Mouse (Mus musculus) intestine, embryonic 16.5 days (tissue): ENCODE data around the gene Xpot. TPM values are rescaled to one million over a fixed set of nuclear protein-coding genes. Genes with fewer than 3 reads are reported as not detected.

Experiments
- ATAC-seq: fragments of 200-750 bp; cut with Nextera tagmentation; 2 replicates; pipeline ENCODE4 v1.8.0; 2017; ENCODE audit warnings: moderate TSS enrichment, moderate library complexity
- H3K27ac ChIP-seq: fragments of 300-500 bp; sonication (generic); 2 replicates; pipeline ENCODE4 v1.5.1; 2014; ENCODE audit warnings: mild to moderate bottlenecking, low read length
- H3K27me3 ChIP-seq: fragments of 300-500 bp; sonication (generic); replicated peaks from 2 replicates; pipeline ENCODE4 v1.6.1; 2014; ENCODE audit warnings: low read length, control low read depth, mixed read lengths; ENCODE audit not compliant: control insufficient read depth, insufficient read depth
- H3K36me3 ChIP-seq: fragments of 300-500 bp; sonication (generic); 2 replicates; pipeline ENCODE4 v1.6.1; 2014; ENCODE audit warnings: low read length, control low read depth; ENCODE audit not compliant: control insufficient read depth, insufficient read depth
- H3K4me1 ChIP-seq: fragments of 300-500 bp; sonication (generic); 2 replicates; pipeline ENCODE4 v1.6.1; 2014; ENCODE audit warnings: low read length, control low read depth, mixed read lengths; ENCODE audit not compliant: control insufficient read depth, insufficient read depth
- H3K4me2 ChIP-seq: fragments of 300-500 bp; sonication (generic); 2 replicates; pipeline ENCODE4 v1.6.1; 2014; ENCODE audit warnings: low read depth, low read length, control low read depth
- H3K4me3 ChIP-seq: fragments of 300-500 bp; sonication (generic); 2 replicates; pipeline ENCODE4 v1.5.1; 2014; ENCODE audit warnings: mild to moderate bottlenecking, low read length
- H3K9ac ChIP-seq: fragments of 300-500 bp; sonication (generic); 2 replicates; pipeline ENCODE4 v1.6.1; 2014; ENCODE audit warnings: low read depth, low read length
- H3K9me3 ChIP-seq: fragments of 300-500 bp; sonication (generic); 2 replicates; pipeline ENCODE4 v1.6.1; 2016; ENCODE audit warnings: low read length, control low read depth; ENCODE audit not compliant: control insufficient read depth
- WGBS: fragments of 180-500 bp; shearing (Covaris S2); extraction: QIAGEN DNeasy Blood & Tissue Kit; methylation state at CpG from one replicate; pipeline ENCODE4 v1.1.7; 2014; 5-methylcytosine and 5-hydroxymethylcytosine counted together
- polyA plus RNA-seq: library from polyadenylated mRNA; unstranded; fragments of >200 nt; fragmentation: Nextera tagmentation; extraction: Ambion mirVana; gene quantifications from 2 replicates; pipeline ENCODE4 v1.2.1, GENCODE M21; 2015

Gene Xpot
- polyA plus RNA-seq, 1 experiment from 2014 or later, result 36.3 TPM

DNA sequence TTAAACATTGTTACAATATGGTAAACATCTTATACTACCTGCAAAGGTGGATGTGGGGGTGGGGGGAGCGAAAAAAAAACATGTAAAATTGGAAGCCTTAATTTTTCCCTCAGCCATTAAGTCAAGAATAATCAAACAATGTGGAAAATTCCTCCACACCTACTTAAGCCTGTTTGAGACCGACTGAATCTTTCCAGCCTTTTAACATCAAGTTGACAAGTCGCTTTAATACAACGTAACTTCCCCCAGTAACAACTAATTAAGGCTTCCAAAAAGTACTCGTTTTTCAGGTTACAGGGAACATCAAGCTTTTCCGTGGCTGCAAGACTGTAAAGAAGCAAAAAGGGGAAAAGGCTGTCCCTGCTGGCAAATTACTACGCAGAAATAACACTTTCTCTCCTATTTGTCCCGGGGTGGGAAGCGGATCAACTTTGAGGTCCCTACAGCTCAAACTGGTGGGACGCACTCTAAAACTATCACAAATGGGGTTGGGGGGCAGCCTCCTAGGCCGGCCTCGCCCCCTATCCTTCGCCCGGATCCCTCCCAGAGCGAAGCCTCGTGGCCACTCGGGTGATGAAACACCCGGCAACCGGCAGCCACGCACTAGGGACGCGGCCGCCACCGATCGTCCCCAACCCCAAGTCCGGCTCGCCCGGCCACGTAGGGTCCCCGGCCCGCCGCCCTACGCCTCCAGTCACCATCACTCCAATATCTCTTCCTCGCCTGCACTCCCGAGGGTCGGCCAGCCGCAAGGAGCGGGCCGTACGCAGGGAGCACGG, 536 bp downstream of the Xpot start:
- peaks cover 2% of the 10 kb centered on the region; the same call in 1 of the 2 replicates for H3K36me3 ChIP-seq
- peak overlapping the region; percentile 94 for H3K27ac ChIP-seq
- H3K4me1 ChIP-seq, result peaks cover 9% of the 10 kb centered on the region
- peak overlapping the region; percentile 54 for H3K4me2 ChIP-seq
- no peaks in the 10 kb centered on the region for H3K27me3 ChIP-seq
- H3K9me3 ChIP-seq, result no peaks in the 10 kb centered on the region
- peak overlapping the region; percentile 89 for H3K4me3 ChIP-seq
- peak overlapping the region; percentile 92 for H3K9ac ChIP-seq
- ATAC-seq, result peak; percentile 64
- under 1% methylated on average over 41 of the region's 41 CpGs for WGBS

DNA sequence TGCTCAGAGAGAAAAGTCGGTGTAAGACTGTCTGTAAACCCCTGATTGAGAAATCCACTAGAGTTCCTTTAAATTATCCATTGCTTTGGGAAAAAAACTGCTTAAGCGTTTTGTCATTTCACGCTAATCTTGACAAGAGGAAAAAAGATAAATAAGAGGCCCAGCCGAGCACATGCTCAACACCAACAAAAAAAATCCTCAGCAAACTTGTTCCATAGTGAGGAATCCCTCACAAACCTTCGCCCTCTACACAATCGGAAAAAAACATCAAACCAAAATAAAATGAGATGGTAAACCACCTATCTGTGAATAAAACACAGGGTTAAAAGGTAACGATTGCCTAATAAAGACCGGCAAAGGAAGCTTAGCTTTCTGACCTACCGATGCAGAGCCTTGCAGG, 1.1 kb downstream of the Xpot start:
- Histone ChIP-seq H3K36me3 (peaks cover 2% of the 10 kb centered on the region; the same call in 1 of the 2 replicates), H3K9me3 (no peaks in the 10 kb centered on the region), H3K4me3 (peak overlapping the region; percentile 89), H3K27ac (no peak overlapping the region; the same call in 1 of the 2 replicates), H3K9ac (peak overlapping the region; percentile 92), H3K4me2 (peak overlapping the region; percentile 54), H3K27me3 (no peaks in the 10 kb centered on the region), H3K4me1 (peaks cover 9% of the 10 kb centered on the region)
- no peak for ATAC-seq
- WGBS, result 7% methylated on average over 9 of the region's 9 CpGs

DNA sequence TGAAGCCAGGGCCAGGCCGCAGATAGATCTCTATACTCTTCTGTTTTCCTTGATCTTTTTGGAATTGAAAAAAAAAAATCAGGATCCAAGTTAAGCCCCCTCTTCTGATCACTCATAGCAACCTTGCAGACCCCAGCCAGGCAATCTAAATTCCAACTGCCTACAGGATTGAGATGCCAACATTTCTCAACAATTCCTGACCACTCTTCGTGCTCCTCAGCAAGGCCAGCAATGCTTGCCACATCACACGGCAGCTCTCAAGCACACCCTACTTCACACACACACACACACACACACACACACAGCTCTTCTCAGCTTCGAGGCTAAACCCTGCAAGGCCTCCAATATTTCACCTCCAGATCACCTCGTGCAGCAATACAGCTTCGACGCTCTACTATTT, 2.5 kb downstream of the Xpot start:
- Histone ChIP-seq H3K4me1 (peaks cover 9% of the 10 kb centered on the region), H3K27ac (no peak overlapping the region), H3K27me3 (no peaks in the 10 kb centered on the region), H3K9me3 (no peaks in the 10 kb centered on the region), H3K9ac (no peak overlapping the region), H3K4me3 (no peak overlapping the region), H3K4me2 (no peak overlapping the region), H3K36me3 (peaks cover 2% of the 10 kb centered on the region; the same call in 1 of the 2 replicates)
- ATAC-seq, result no peak
- WGBS, result 79% methylated on average over 7 of the region's 7 CpGs

DNA sequence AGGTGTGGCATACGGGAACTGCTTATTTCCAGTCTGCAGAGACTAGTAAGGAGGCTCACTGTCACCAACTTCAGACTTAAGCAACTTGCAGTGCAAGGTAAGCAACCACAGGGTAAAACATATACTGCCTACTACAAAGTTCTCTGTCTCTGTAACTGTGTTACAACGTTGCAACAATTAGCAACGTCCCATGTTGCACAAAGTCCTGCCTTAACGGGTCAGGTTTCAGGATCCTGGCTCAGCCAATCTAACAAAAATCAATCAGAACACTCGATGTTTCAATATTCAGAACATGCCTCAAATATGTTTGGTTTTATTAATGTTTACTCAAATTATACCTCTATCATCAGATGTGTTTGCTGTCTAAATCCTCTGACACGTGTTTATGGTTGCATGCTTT, 3.7 kb downstream of the Xpot start:
- peaks cover 9% of the 10 kb centered on the region for H3K4me1 ChIP-seq
- H3K4me3 ChIP-seq, result no peak overlapping the region
- no peak overlapping the region for H3K9ac ChIP-seq
- H3K27me3 ChIP-seq, result no peaks in the 10 kb centered on the region
- WGBS, result 85% methylated on average over 6 of the region's 6 CpGs
- no peak overlapping the region for H3K27ac ChIP-seq
- H3K36me3 ChIP-seq, result peaks cover 8% of the 10 kb centered on the region
- no peaks in the 10 kb centered on the region for H3K9me3 ChIP-seq
- H3K4me2 ChIP-seq, result no peak overlapping the region
- ATAC-seq, result no peak

DNA sequence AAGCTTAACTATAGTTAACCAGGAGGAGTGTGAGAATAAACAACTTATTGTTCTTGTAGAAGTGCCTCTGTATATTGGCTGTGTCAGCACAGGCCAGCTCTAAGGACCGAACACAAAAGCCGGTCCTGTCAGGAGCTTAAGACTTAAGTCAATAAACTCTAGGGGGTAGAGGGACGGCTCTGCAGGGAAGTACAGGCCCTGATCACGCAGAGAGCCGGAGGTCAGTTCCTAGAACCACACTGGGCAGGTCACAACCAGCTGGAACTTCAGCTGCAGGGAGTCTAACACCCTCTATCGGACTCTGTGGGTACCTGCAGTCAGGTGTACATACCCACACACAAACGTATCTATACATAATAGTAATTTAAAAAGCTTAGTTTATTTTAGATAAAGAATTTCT, 10.2 kb downstream of the Xpot start:
- no peak for ATAC-seq
- Histone ChIP-seq H3K27ac (no peak overlapping the region), H3K4me3 (no peak overlapping the region), H3K9ac (no peak overlapping the region), H3K4me1 (no peaks in the 10 kb centered on the region), H3K36me3 (peaks cover 22% of the 10 kb centered on the region; the same call in 1 of the 2 replicates), H3K27me3 (no peaks in the 10 kb centered on the region), H3K4me2 (no peak overlapping the region), H3K9me3 (no peaks in the 10 kb centered on the region)
- 54% methylated on average over 7 of the region's 7 CpGs for WGBS

DNA sequence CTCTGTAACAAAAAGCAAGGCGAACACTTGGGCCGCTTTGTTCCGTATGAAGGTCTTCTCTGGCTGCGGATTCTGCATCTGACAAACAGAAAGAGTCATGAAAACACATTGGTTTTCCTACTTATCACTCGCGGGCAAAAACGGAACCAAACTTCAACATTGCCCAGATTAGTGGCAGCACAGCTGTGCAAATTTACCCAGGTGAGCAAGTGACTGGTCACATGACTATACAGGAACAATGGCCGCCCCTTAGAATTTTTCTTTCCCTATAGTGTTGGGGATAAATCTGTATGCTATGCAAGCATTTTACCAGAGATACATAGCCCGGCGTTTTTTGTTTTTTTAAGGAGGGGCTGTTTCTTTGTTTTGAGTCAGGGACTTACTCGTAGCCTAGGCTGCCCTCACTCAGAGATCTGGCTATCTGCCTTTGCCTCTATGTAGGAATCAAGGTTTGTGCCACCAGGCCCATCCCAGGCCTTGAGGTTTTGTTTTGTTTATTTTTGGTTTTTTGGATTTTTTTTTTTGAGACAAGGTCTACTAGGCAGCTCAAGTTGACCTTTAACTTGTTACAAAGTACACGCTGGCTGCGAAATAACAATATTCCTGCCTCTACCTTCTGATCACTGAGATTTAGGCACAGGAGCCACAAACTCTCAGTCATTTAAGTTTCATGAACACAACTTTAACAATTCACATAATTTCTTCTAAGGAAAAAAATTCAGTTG, 10.8 kb downstream of the Xpot start:
- H3K4me1 ChIP-seq, result no peaks in the 10 kb centered on the region
- peaks cover 24% of the 10 kb centered on the region; the same call in 1 of the 2 replicates for H3K36me3 ChIP-seq
- H3K27me3 ChIP-seq, result no peaks in the 10 kb centered on the region
- H3K9ac ChIP-seq, result no peak overlapping the region
- ATAC-seq, result no peak
- no peaks in the 10 kb centered on the region for H3K9me3 ChIP-seq
- no peak overlapping the region for H3K27ac ChIP-seq
- H3K4me3 ChIP-seq, result no peak overlapping the region
- H3K4me2 ChIP-seq, result no peak overlapping the region
- WGBS, result 87% methylated on average over 13 of the region's 13 CpGs

DNA sequence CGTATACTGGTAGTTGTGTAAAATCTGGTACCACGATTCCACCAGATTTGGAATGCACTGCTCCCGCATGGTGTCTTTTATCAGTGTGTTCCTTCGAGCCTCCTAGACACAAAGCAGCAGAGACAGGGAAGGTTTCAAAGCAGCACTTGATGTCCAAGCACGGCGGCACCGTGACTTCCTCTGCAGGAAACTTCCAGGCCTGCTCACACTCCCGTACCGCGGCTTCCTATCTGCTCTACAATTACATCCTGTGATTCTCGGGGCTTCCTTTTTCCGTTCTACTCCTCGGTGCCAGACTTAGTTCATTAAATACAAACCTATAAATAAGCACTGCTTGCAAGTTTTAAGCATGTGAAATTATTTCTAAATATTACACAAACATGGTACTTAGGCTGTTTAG, 12.6 kb downstream of the Xpot start:
- no peak overlapping the region for H3K27ac ChIP-seq
- ATAC-seq, result no peak
- H3K36me3 ChIP-seq, result peaks cover 29% of the 10 kb centered on the region
- H3K9me3 ChIP-seq, result no peaks in the 10 kb centered on the region
- no peak overlapping the region for H3K9ac ChIP-seq
- no peaks in the 10 kb centered on the region for H3K27me3 ChIP-seq
- no peaks in the 10 kb centered on the region for H3K4me1 ChIP-seq
- H3K4me3 ChIP-seq, result no peak overlapping the region
- WGBS, result 82% methylated on average over 13 of the region's 13 CpGs
- no peak overlapping the region for H3K4me2 ChIP-seq

DNA sequence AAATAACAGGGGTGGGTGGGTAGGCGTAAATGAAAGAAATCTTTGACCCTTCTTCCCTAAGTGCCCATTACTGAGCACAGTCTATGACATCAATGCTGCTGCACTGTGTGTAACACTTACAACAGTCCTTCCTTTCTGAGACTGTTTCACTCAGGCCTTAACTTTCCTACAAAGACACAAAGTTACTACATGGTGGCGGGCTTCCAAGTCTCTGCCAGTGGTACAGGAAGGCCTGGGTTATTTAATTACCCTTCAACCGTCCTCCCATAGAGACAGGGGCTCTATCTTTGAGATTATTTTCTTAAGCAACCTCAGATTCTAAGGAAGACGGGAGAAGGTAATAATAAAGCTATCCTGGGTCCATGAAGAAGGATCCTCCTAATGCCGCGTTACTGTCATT, 13.7 kb downstream of the Xpot start:
- peaks cover 29% of the 10 kb centered on the region for H3K36me3 ChIP-seq

DNA sequence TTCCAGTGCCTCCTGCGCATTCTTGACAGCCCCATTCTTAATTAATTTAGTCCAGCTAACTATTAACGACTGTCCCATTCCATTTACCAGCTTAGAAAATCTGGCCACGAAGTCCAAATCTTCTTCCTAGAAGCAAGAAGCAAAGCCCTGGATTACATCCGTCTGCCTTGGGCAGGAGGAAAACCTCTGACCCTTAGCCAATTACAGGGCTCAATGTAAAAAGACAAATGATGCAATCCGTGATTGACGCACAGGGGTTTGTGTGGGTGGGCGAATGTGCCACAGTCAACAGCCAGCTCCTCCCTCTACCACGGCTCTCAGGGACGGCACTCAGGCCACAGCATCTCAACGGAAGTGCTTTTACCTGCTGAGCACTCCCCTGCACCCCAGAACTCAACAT, 14.5 kb downstream of the Xpot start:
- H3K36me3 ChIP-seq, result peaks cover 32% of the 10 kb centered on the region
- WGBS, result 85% methylated on average over 9 of the region's 10 CpGs
- H3K27me3 ChIP-seq, result no peaks in the 10 kb centered on the region
- no peak overlapping the region for H3K27ac ChIP-seq
- no peak overlapping the region for H3K4me3 ChIP-seq
- ATAC-seq, result no peak
- no peaks in the 10 kb centered on the region for H3K9me3 ChIP-seq
- no peak overlapping the region for H3K4me2 ChIP-seq
- H3K9ac ChIP-seq, result no peak overlapping the region
- H3K4me1 ChIP-seq, result no peaks in the 10 kb centered on the region

More for the DNA sequence above, 13.7 kb downstream of the Xpot start:
- Histone ChIP-seq H3K4me1 (no peaks in the 10 kb centered on the region), H3K27me3 (no peaks in the 10 kb centered on the region), H3K27ac (no peak overlapping the region), H3K9me3 (no peaks in the 10 kb centered on the region), H3K9ac (no peak overlapping the region), H3K4me3 (no peak overlapping the region), H3K4me2 (no peak overlapping the region)
- no peak for ATAC-seq
- 85% methylated on average over 6 of the region's 6 CpGs for WGBS
